Mouse (Mus musculus): ENCODE data around the gene Chsy1. TPM values are rescaled to one million over a fixed set of nuclear protein-coding genes. Genes with fewer than 3 reads are reported as not detected.

The Chsy1 gene
- total RNA-seq (2023), result 12.3 TPM

DNA sequence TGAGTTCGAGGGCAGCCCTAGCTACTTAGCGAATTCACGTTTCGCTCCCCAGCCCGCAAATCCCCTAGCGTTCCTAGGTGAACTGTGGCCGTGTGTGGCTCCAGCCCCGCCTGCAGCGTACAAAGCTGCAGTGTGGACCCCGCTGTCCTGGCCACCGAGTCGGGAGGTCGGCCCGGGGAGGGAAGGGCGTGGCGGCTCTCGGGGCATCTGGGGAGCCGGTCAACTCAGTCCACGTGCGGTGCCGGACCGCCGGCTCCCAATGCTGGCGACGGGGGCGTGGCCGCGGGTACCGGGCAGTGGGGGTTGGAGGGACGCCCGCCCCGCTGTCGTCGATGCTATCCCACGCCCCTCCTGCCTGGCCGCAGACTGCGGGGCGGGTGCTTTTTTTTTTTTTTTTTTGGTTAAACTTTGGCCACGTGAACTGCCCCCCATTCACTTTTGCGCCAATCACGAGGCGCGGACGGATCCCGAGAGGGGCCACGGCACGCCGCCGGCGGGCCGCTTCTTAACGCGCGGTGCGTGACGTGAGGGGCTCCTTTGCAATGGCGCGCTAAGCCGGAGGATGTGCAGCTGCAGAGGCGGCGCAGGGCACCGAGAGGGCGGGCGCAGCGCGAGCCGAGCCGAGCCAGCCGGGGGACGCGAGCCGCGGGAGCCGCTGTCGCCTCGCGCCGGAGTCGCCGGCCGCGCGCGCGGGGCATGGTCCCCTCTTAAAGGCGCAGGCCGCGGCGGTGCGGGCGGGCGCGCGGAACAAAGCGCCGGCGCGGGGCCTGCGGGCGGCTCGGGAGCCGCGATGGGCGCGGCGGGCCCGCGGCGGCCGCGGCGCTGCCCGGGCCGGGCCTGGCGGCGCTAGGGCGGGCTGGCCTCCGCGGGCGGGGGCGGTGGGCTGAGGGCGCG is at the start of gene Chsy1:
Gene Chsy1 (plus strand): TSS at position 555 of the 894 bp plus-strand sequence.

DNA sequence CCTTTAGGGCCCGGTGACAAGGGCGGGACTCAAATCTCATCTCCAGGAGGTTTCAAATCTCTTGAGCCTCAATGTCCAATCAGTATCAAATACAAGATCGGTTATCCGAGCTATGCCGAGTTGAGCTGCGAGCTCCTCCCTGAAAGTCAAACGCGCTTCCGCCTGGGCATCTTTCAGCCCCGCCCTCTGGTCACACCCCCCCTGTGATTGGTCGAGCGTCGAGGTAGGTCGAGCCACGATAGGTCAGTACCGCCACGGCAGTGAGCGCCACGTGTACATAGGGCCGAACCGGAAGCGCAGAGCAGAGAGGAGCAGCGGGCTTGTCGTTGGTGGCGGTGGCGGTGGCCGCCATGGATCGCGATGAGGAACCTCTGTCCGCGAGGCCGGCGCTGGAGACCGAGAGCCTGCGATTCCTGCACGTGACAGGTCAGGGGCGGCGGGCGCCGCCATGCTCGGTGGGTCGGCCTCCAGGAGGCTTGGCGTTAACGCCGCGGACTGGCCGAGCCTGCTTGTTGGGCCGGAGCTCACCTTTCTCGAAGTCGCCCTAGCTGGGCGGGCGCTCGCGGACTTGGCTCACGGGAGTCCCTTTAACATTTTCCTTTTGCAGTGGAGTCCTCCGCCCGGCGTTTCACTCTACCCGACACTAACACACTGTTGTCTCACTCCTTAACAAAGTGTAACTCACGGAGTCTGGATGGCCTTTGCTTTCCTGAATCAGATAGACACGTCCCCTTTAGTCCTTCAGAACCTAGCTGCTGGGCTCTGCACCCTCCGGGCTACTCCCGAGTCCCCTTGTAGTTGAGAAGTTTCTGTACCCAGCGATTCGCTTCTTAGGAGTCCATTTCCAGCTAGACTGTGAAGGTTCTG is 29.7 kb upstream of the Chsy1 start, which contains the start of gene Selenos:
Gene Selenos (plus strand): TSS at position 286 of the 867 bp plus-strand sequence.

Other genes with a start within 250 kb of the Chsy1 start
- gene Pcsk6, start 247.8 kb upstream of the Chsy1 start, total RNA-seq (2023), result not detected
- gene Gm45213, start 65.9 kb upstream of the Chsy1 start, total RNA-seq (2023), result not detected
- gene Snrpa1, start 50.5 kb upstream of the Chsy1 start, total RNA-seq (2023), result 77.9 TPM
- 61.7 TPM for gene Selenos, start 29.9 kb upstream of the Chsy1 start, total RNA-seq (2023)

Measured in CD4-positive naive resting alpha-beta T cell, adult 76 days (primary cell).